Mouse (Mus musculus) CH12.LX (cell line): Measurements from ENCODE around the gene Mlxip.

Source experiments
- CTCF ChIP-seq, 2 experiments: IDR thresholded peaks in 1 of 2; conservative IDR thresholded peaks in 1 of 2; 2 replicates each; pipeline ENCODE4 v1.5.1; 2011 to 2012; ENCODE audit warnings: low read depth in 2 of 2, low read length in 2 of 2, improper control_type of control experiment in 1 of 2, inconsistent platforms in 1 of 2, mild to moderate bottlenecking in 1 of 2, moderate library complexity in 1 of 2
- E2F4 ChIP-seq: IDR thresholded peaks from 2 replicates; pipeline ENCODE4 v1.6.1; 2011; ENCODE audit warnings: low read depth, low read length, improper control_type of control experiment; ENCODE audit not compliant: insufficient replicate concordance
- EP300 ChIP-seq: IDR thresholded peaks from 2 replicates; pipeline ENCODE4 v1.6.1; 2011; ENCODE audit warnings: low read length, improper control_type of control experiment
- HCFC1 ChIP-seq: IDR thresholded peaks from 2 replicates; pipeline ENCODE4 v1.6.1; 2012; ENCODE audit warnings: low read depth, mild to moderate bottlenecking, inconsistent platforms, low read length, improper control_type of control experiment
- KAT2A ChIP-seq: IDR thresholded peaks from 2 replicates; pipeline ENCODE4 v1.6.1; 2012; ENCODE audit warnings: low read length, improper control_type of control experiment, inconsistent platforms; ENCODE audit not compliant: insufficient replicate concordance
- MAFK ChIP-seq: IDR thresholded peaks from 2 replicates; pipeline ENCODE4 v1.6.1; 2011; ENCODE audit warnings: low read length, improper control_type of control experiment; ENCODE audit not compliant: insufficient replicate concordance
- NELFE ChIP-seq: IDR thresholded peaks from 2 replicates; pipeline ENCODE4 v1.6.1; 2011; ENCODE audit warnings: low read depth, low read length, improper control_type of control experiment
- POLR2A ChIP-seq: IDR thresholded peaks from 2 replicates; pipeline ENCODE4 v1.6.1; 2011; ENCODE audit warnings: low read depth, mild to moderate bottlenecking, improper control_type of control experiment, low read length
- TCF12 ChIP-seq: IDR thresholded peaks from 2 replicates; pipeline ENCODE4 v1.6.1; 2014; ENCODE audit warnings: low read depth, mild to moderate bottlenecking, inconsistent platforms, low read length, improper control_type of control experiment

DNA sequence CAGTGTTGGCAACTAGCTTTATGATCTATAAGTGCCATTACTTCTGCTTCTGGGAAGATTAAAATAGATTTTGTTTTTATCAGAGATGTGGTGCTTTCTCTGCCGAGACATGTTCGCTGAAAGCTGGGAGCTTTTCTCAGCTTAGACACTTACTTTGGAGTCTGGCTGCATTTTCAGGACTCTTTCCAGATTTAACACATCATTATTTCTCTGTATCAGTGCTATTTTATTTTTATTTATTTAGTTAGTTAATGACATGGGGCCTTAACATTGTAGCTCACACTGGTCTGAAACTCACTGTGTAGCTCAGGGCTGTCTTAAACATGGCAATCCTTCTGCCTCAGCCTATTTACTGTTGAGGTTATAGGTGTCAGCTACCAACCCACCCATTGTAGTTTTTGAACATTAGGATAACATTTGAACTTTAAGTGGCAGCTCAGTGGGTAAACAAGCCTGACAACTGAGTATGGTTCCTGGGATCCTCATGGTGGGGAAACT, 19.3 kb downstream of the Mlxip start:
- TF ChIP-seq CTCF (conservative IDR thresholded peaks at IDR 0.05 in 1 of 2, IDR thresholded peaks at IDR 0.05 in 1 of 2; ENCODE audit: low read depth in 2 of 2, low read length in 2 of 2) (no peak), EP300 (no peak), POLR2A (no peak), NELFE (no peak), E2F4 (no peak), KAT2A (no peak), MAFK (no peak), HCFC1 (no peak), TCF12 (no peak)
